Mouse (Mus musculus) liver, embryonic 14.5 days (tissue): ENCODE results near the gene Samd4.

Experiments
- CTCF ChIP-seq: IDR thresholded peaks from 2 replicates; pipeline ENCODE4 v1.5.1; 2016; ENCODE audit warnings: antibody characterized with exemption, low read depth, control low read depth
- EP300 ChIP-seq: IDR thresholded peaks from 2 replicates; pipeline ENCODE4 v1.6.1; 2016; ENCODE audit warnings: antibody characterized with exemption, low read depth

DNA sequence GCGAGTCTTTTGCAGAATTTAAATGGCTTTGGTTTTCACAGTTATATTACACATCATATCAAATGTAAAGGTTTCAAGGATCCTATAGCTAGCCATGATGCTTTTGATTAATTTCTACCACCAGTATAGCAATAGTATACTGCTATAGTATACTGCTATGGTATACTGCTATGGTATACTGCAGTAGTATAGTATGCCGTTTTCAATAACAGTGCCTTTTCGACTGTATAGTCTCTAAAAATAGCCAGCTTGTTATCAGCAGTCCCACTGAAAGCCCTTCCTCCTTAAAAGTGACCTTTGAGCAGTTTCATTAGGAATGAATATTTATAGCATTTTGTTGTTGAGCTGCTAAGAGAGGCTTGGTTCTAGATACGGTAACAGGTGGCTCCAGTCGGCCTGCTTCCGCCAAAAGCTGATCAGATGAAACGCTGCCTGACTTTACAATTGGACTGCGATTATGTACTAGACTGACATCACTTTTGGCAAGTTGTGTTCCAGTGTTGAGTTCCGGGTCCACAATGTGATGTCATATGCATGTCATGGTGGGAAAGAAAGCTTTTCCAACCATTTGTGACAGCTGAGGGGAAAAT, 19.9 kb downstream of the Samd4 start:
- TF ChIP-seq CTCF (no peak), EP300 (no peak)
